Mouse (Mus musculus) Patski (cell line): ENCODE results near the gene 2310002L09Rik. TPM values are rescaled to one million over a fixed set of nuclear protein-coding genes. Genes with fewer than 3 reads are reported as not detected.
"Not testable (repeated sequence)": the region's sequence is repeated elsewhere in the genome, so short reads cannot be mapped to it uniquely, and the experiment has no call there.

ENCODE experiments used
- ATAC-seq: fragments of 100-300 bp; one replicate; pipeline ENCODE4 v1.8.0; 2021
- CTCF ChIA-PET: fragments of 350-600 bp; sonication (Branson Sonifier 250); formaldehyde crosslinking; loops from one replicate; lab custom pipeline; 2022; ENCODE audit warnings: inconsistent platforms; lab: Charles Lee
- POLR2A ChIA-PET: fragments of 350-600 bp; sonication (Branson Sonifier 250); formaldehyde crosslinking; loops from one replicate; lab custom pipeline; 2022; ENCODE audit warnings: antibody characterized with exemption, inconsistent platforms; lab: Charles Lee
- DNase-seq: peaks from one replicate; pipeline ENCODE4 v3.0.0-alpha.2; 2011; ENCODE audit warnings: low read depth, low spot score
- H3K27me3 ChIP-seq: fragments of 371-371 bp; one replicate; pipeline ENCODE4 v1.5.1; 2021
- CTCF ChIP-seq: fragments of 100-300 bp; IDR thresholded peaks from one replicate; pipeline ENCODE4 v1.5.1; 2021
- in situ Hi-C: fragments of 300-500 bp; cut with MboI; formaldehyde crosslinking; loops from 3 replicates; pipeline ENCODE4 v1.11.1; 2018; ENCODE audit warnings: low pct_unique_long_range_greater_than_20kb, mixed read lengths
- polyA plus RNA-seq: library from polyadenylated mRNA; unstranded; gene quantifications from one replicate; pipeline ENCODE4 v1.2.3, GENCODE M21; 2021

The 2310002L09Rik gene
- not detected for polyA plus RNA-seq

GRCm38 (mm10) chr4:73950375-73950896 is at the start of gene 2310002L09Rik:
2310002L09Rik (minus strand) TSS chr4:73950846.
- ChIA-PET POLR2A (no interaction called here), CTCF (interaction anchor here (0.8 kb wide), 1 partner anchor 18 kb away, joined by 3 read pairs; no protein-coding TSS in a partner anchor)
- H3K27me3 ChIP-seq: no peaks in the 10 kb centered on the region
- TF ChIP-seq CTCF: no peak
- no peak for DNase-seq
- in situ Hi-C loops: no loop called here
- ATAC-seq: no peak

- ATAC-seq: no peak
- H3K27me3 ChIP-seq: no peaks in the 10 kb centered on the region
- POLR2A ChIA-PET: no interaction called here
- in situ Hi-C loops: no loop called here
- CTCF ChIA-PET: interaction anchor here (0.8 kb wide), 1 partner anchor 10 kb away, joined by 3 read pairs; no protein-coding TSS in a partner anchor
- no peak for TF ChIP-seq CTCF
- DNase-seq: no peak
Observed at GRCm38 (mm10) chr4:73980454-73980853, 29.8 kb upstream of the 2310002L09Rik start.

- CTCF ChIA-PET, in situ Hi-C loops, POLR2A ChIA-PET, H3K27me3 ChIP-seq, ATAC-seq, DNase-seq: not testable (repeated sequence)
Observed at GRCm38 (mm10) chr4:73920660-73921059, 30.0 kb downstream of the 2310002L09Rik start, which contains the start of gene Gm11756. Gm11756 (minus strand) TSS chr4:73920760.

- CTCF ChIA-PET, DNase-seq, in situ Hi-C loops, POLR2A ChIA-PET, ATAC-seq, H3K27me3 ChIP-seq: not testable (repeated sequence)
Observed at GRCm38 (mm10) chr4:73905853-73906252, 44.8 kb downstream of the 2310002L09Rik start, which contains the start of gene Gm13871. Gm13871 (minus strand) TSS chr4:73905953.

GRCm38 (mm10) chr4:73891012-73891411 is 59.6 kb downstream of the 2310002L09Rik start, which contains the start of gene Gm11757:
Gm11757 (minus strand) TSS chr4:73891112.
- in situ Hi-C loops, CTCF ChIA-PET, POLR2A ChIA-PET, H3K27me3 ChIP-seq, DNase-seq, ATAC-seq: not testable (repeated sequence)

Other genes with a start within 250 kb of the 2310002L09Rik start
- not detected for gene Rasef, start 159.9 kb downstream of the 2310002L09Rik start, polyA plus RNA-seq
- gene Gm11758, start 74.6 kb downstream of the 2310002L09Rik start, polyA plus RNA-seq: not detected
- not detected for gene Gm11757, start 59.7 kb downstream of the 2310002L09Rik start, polyA plus RNA-seq
- gene Gm13871, start 44.9 kb downstream of the 2310002L09Rik start, polyA plus RNA-seq: not detected
- not detected for gene Gm11756, start 30.1 kb downstream of the 2310002L09Rik start, polyA plus RNA-seq
- gene Frmd3, start 62.6 kb upstream of the 2310002L09Rik start, polyA plus RNA-seq: not detected